Mouse (Mus musculus): Measurements from ENCODE around the gene Frmd4b. TPM values are rescaled to one million over a fixed set of nuclear protein-coding genes. Genes with fewer than 3 reads are reported as not detected.

Gene Frmd4b
- total and polyA plus RNA-seq, 3 experiments: 0.13 to 0.70 (median 0.13) TPM

DNA sequence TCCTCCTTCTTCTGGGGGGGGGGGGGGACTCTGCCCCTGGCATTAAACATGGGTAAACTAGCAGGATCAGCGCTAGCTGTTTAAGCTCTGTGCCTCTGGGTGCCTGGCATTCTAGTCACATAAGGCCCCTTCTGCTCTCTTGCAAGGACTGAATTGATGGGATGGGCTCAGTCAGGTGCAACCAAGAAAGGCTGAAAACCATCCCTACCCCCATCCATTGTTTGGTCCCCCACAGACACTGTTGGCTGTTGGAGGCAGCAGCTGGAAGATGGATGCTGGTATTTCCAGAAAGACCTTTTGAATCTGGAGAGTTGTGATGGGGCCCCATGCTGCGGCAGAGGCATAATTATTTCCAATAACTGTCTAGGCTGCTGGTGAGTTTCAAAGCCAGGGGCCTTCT lies 7.3 kb downstream of the Frmd4b start:
- Histone ChIP-seq H3K4me2 (ENCODE audit: insufficient read depth, low read depth, poor library complexity, severe bottlenecking) (no peak overlapping the region), H3K9ac (ENCODE audit: insufficient read depth, low read depth) (no peak overlapping the region), H3K9me3 (replicated peaks; ENCODE audit: low read length) (no peaks in the 10 kb centered on the region), H3K36me3 (replicated peaks in 1 of 2; ENCODE audit: control insufficient read depth in 1 of 2, insufficient read depth in 1 of 2, low read length in 1 of 2) (no peaks in the 10 kb centered on the region), H3K27me3 (replicated peaks) (no peaks in the 10 kb centered on the region), H3K4me1 (ENCODE audit: control insufficient read depth in 1 of 2, insufficient read depth in 2 of 2) (no peaks in the 10 kb centered on the region), H3K27ac (ENCODE audit: insufficient read depth, low read depth) (no peak overlapping the region), H3K4me3 (replicated peaks in 1 of 3; ENCODE audit: low read depth in 2 of 3, low read length in 2 of 3, poor library complexity in 1 of 3) (no peak overlapping the region), H3K79me2 (replicated peaks; ENCODE audit: control insufficient read depth, extremely low read depth, insufficient read depth, poor library complexity, severe bottlenecking) (no peaks in the 10 kb centered on the region)
- no peak for DNase-seq (ENCODE audit: extremely low read depth)
- TF ChIP-seq ZNF384 (IDR thresholded peaks at IDR 0.05; ENCODE audit: low read depth, low read length): no peak
- dilution Hi-C loops (cut with MboI; ENCODE audit: extremely low pct_ligation_motif_present, extremely low pct_unique_long_range_greater_than_20kb, low sequenced_read_pairs): no loop called here
- in situ Hi-C loops (cut with MboI; ENCODE audit: low pct_ligation_motif_present, low pct_unique_long_range_greater_than_20kb, low sequenced_read_pairs): no loop called here

DNA sequence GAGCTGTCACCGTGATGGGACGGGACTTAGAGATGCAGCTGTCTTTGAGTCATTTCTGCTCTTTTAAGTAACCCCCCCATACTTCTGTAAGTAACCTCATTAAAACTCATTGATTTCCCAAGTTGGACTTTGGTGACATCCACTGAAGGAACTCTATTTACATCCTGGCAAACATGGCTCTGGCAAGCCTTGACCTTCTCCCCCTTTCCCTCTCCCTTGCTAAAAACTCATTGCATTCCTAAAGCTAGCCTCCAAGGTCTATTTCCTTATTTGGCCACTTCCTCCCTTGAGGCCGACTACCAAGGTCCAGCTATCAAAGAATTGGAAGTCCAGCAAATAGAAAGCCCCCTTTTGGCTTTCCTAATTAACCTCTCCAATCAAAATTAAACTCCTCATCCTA lies 9.7 kb downstream of the Frmd4b start:
- Histone ChIP-seq H3K4me3 (replicated peaks in 1 of 3; ENCODE audit: low read depth in 2 of 3, low read length in 2 of 3, poor library complexity in 1 of 3) (no peak overlapping the region), H3K36me3 (replicated peaks in 1 of 2; ENCODE audit: control insufficient read depth in 1 of 2, insufficient read depth in 1 of 2, low read length in 1 of 2) (no peaks in the 10 kb centered on the region), H3K4me1 (ENCODE audit: control insufficient read depth in 1 of 2, insufficient read depth in 2 of 2) (peaks cover 8 to 13% of the 10 kb centered on the region in 2 experiments), H3K27me3 (replicated peaks) (no peaks in the 10 kb centered on the region), H3K9ac (ENCODE audit: insufficient read depth, low read depth) (no peak overlapping the region), H3K9me3 (replicated peaks; ENCODE audit: low read length) (no peaks in the 10 kb centered on the region), H3K79me2 (replicated peaks; ENCODE audit: control insufficient read depth, extremely low read depth, insufficient read depth, poor library complexity, severe bottlenecking) (no peaks in the 10 kb centered on the region), H3K4me2 (ENCODE audit: insufficient read depth, low read depth, poor library complexity, severe bottlenecking) (no peak overlapping the region), H3K27ac (ENCODE audit: insufficient read depth, low read depth) (no peak overlapping the region)
- dilution Hi-C loops (cut with MboI; ENCODE audit: extremely low pct_ligation_motif_present, extremely low pct_unique_long_range_greater_than_20kb, low sequenced_read_pairs): no loop called here
- in situ Hi-C loops (cut with MboI; ENCODE audit: low pct_ligation_motif_present, low pct_unique_long_range_greater_than_20kb, low sequenced_read_pairs): no loop called here
- TF ChIP-seq USF2 (conservative IDR thresholded peaks at IDR 0.05; ENCODE audit: low read depth, low read length) (no peak), MXI1 (IDR thresholded peaks at IDR 0.05; ENCODE audit: low read depth, low read length) (no peak), MAZ (IDR thresholded peaks at IDR 0.05; ENCODE audit: low read depth, low read length) (no peak), KAT2A (IDR thresholded peaks at IDR 0.05; ENCODE audit: insufficient replicate concordance, low read length) (no peak), POLR2A (IDR thresholded peaks at IDR 0.05; ENCODE audit: low read depth, low read length) (no peak)
- DNase-seq (ENCODE audit: extremely low read depth): no peak

DNA sequence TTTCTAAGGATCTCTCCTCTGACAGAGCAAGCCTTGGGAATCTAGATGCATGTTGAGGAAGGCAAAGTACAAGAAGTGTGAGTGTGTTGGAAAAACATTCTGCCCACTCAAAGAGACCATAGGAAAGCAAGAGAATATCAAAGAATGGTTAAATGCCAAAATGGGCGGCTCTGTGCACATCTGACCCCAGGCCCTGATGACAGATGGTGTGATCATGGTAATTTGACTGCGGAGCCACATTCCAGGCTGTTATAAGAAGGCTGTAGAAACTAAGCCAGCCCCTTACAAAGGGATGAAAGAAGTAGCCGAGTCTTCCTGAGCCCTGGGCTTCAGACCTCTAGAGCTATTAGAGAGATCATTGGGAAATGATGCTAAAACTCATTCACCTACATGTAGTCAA lies 22.1 kb downstream of the Frmd4b start:
- Histone ChIP-seq H3K4me1 (ENCODE audit: control insufficient read depth in 1 of 2, insufficient read depth in 2 of 2) (peaks cover 2 to 10% of the 10 kb centered on the region in 2 experiments; a peak in 3 of 4 replicates), H3K79me2 (replicated peaks; ENCODE audit: control insufficient read depth, extremely low read depth, insufficient read depth, poor library complexity, severe bottlenecking) (no peaks in the 10 kb centered on the region), H3K27ac (ENCODE audit: insufficient read depth, low read depth) (no peak overlapping the region), H3K9me3 (replicated peaks; ENCODE audit: low read length) (no peaks in the 10 kb centered on the region), H3K4me3 (replicated peaks in 1 of 3; ENCODE audit: low read depth in 2 of 3, low read length in 2 of 3, poor library complexity in 1 of 3) (no peak overlapping the region), H3K9ac (ENCODE audit: insufficient read depth, low read depth) (no peak overlapping the region), H3K4me2 (ENCODE audit: insufficient read depth, low read depth, poor library complexity, severe bottlenecking) (no peak overlapping the region), H3K36me3 (replicated peaks in 1 of 2; ENCODE audit: control insufficient read depth in 1 of 2, insufficient read depth in 1 of 2, low read length in 1 of 2) (no peaks in the 10 kb centered on the region), H3K27me3 (replicated peaks) (no peaks in the 10 kb centered on the region)
- in situ Hi-C loops (cut with MboI; ENCODE audit: low pct_ligation_motif_present, low pct_unique_long_range_greater_than_20kb, low sequenced_read_pairs): no loop called here
- no peak for TF ChIP-seq MAX (IDR thresholded peaks at IDR 0.05; ENCODE audit: low read length)
- no peak for TF ChIP-seq TCF12 (IDR thresholded peaks at IDR 0.05; ENCODE audit: low read depth, low read length)
- no peak for TF ChIP-seq RAD21 (IDR thresholded peaks at IDR 0.05; ENCODE audit: low read depth, low read length)
- TF ChIP-seq MEF2A (IDR thresholded peaks at IDR 0.05; ENCODE audit: borderline replicate concordance, low read depth, low read length): no peak
- TF ChIP-seq USF1 (IDR thresholded peaks at IDR 0.05; ENCODE audit: low read depth, low read length): no peak
- dilution Hi-C loops (cut with MboI; ENCODE audit: extremely low pct_ligation_motif_present, extremely low pct_unique_long_range_greater_than_20kb, low sequenced_read_pairs): no loop called here
- no peak for DNase-seq (ENCODE audit: extremely low read depth)

Data from CH12.LX (cell line).